Mouse (Mus musculus) hindbrain, embryonic 11.5 days (tissue): Measurements from ENCODE around the gene Lamb1. TPM values are rescaled to one million over a fixed set of nuclear protein-coding genes. Genes with fewer than 3 reads are reported as not detected.
A peak's percentile ranks its signal among the peaks of the same experiment; 100 is the strongest.

Source experiments
- ATAC-seq: fragments of 200-750 bp; cut with Nextera tagmentation; 2 replicates; pipeline ENCODE4 v1.8.0; 2017; ENCODE audit warnings: mild to moderate bottlenecking, moderate TSS enrichment, moderate library complexity; ENCODE audit not compliant: low FRiP score
- DNase-seq: peaks from one replicate; pipeline ENCODE4 v3.0.0-alpha.2; 2015; ENCODE audit warnings: low spot score
- H3K27ac ChIP-seq: fragments of 300-500 bp; sonication (generic); 2 replicates; pipeline ENCODE4 v1.5.1; 2014; ENCODE audit warnings: mild to moderate bottlenecking, low read depth, low read length
- H3K27me3 ChIP-seq: fragments of 300-500 bp; sonication (generic); 2 replicates; pipeline ENCODE4 v1.6.1; 2014; ENCODE audit warnings: mild to moderate bottlenecking, low read length, moderate library complexity, mixed read lengths; ENCODE audit not compliant: control insufficient read depth, insufficient read depth
- H3K36me3 ChIP-seq: fragments of 300-500 bp; sonication (generic); 2 replicates; pipeline ENCODE4 v1.6.1; 2014; ENCODE audit warnings: mild to moderate bottlenecking, low read length, moderate library complexity, mixed read lengths; ENCODE audit not compliant: control insufficient read depth, insufficient read depth
- H3K4me1 ChIP-seq: fragments of 300-500 bp; sonication (generic); replicated peaks from 2 replicates; pipeline ENCODE4 v1.6.1; 2014; ENCODE audit warnings: low read length, mixed read lengths; ENCODE audit not compliant: control insufficient read depth, insufficient read depth
- H3K4me2 ChIP-seq: fragments of 300-500 bp; sonication (generic); replicated peaks from 2 replicates; pipeline ENCODE4 v1.6.1; 2014; ENCODE audit warnings: mild to moderate bottlenecking, low read depth, low read length
- H3K4me3 ChIP-seq: fragments of 300-500 bp; sonication (generic); 2 replicates; pipeline ENCODE4 v1.5.1; 2014; ENCODE audit warnings: low read depth, low read length
- H3K9ac ChIP-seq: fragments of 300-500 bp; sonication (generic); 2 replicates; pipeline ENCODE4 v1.6.1; 2014; ENCODE audit warnings: low read depth, low read length
- H3K9me3 ChIP-seq: fragments of 300-500 bp; sonication (generic); 2 replicates; pipeline ENCODE4 v1.6.1; 2016; ENCODE audit warnings: low read length; ENCODE audit not compliant: control insufficient read depth
- WGBS: fragments of 180-500 bp; shearing (Covaris S2); extraction: QIAGEN DNeasy Blood & Tissue Kit; methylation state at CpG from one replicate; pipeline ENCODE4 v1.1.7; 2014; 5-methylcytosine and 5-hydroxymethylcytosine counted together
- polyA plus RNA-seq: library from polyadenylated mRNA; unstranded; fragments of >200 nt; fragmentation: Nextera tagmentation; extraction: Ambion mirVana; gene quantifications from 2 replicates; pipeline ENCODE4 v1.2.1, GENCODE M21; 2014

The Lamb1 gene
- polyA plus RNA-seq, 1 experiment from 2014 or later: 21.2 TPM

GRCm38 (mm10) chr12:31367721-31368120 is 102.7 kb downstream of the Lamb1 start:
- H3K27ac ChIP-seq: no peak overlapping the region
- H3K9me3 ChIP-seq: no peaks in the 10 kb centered on the region
- no peak for DNase-seq
- H3K9ac ChIP-seq: no peak overlapping the region
- 89% methylated on average over 5 of the region's 5 CpGs for WGBS
- no peaks in the 10 kb centered on the region for H3K4me1 ChIP-seq
- ATAC-seq: no peak
- H3K4me2 ChIP-seq: no peak overlapping the region
- H3K27me3 ChIP-seq: no peaks in the 10 kb centered on the region
- H3K36me3 ChIP-seq: no peaks in the 10 kb centered on the region
- no peak overlapping the region for H3K4me3 ChIP-seq

- Histone ChIP-seq H3K9me3 (no peaks in the 10 kb centered on the region), H3K9ac (no peak overlapping the region), H3K4me1 (no peaks in the 10 kb centered on the region), H3K27me3 (no peaks in the 10 kb centered on the region), H3K27ac (no peak overlapping the region), H3K4me3 (no peak overlapping the region), H3K4me2 (no peak overlapping the region), H3K36me3 (no peaks in the 10 kb centered on the region)
- DNase-seq: no peak
- 92% methylated on average over 1 of the region's 1 CpGs for WGBS
- ATAC-seq: no peak
Observed at GRCm38 (mm10) chr12:31369118-31369517, 104.1 kb downstream of the Lamb1 start.

GRCm38 (mm10) chr12:31369656-31370055 is 104.6 kb downstream of the Lamb1 start:
- 88% methylated on average over 7 of the region's 7 CpGs for WGBS
- no peak for ATAC-seq
- Histone ChIP-seq H3K27ac (no peak overlapping the region), H3K36me3 (no peaks in the 10 kb centered on the region), H3K4me1 (no peaks in the 10 kb centered on the region), H3K4me2 (no peak overlapping the region), H3K9ac (no peak overlapping the region), H3K4me3 (no peak overlapping the region), H3K9me3 (no peaks in the 10 kb centered on the region), H3K27me3 (no peaks in the 10 kb centered on the region)
- no peak for DNase-seq

GRCm38 (mm10) chr12:31374603-31375282 is 109.7 kb downstream of the Lamb1 start:
- Histone ChIP-seq H3K36me3 (no peaks in the 10 kb centered on the region), H3K4me2 (no peak overlapping the region), H3K27me3 (no peaks in the 10 kb centered on the region), H3K4me1 (no peaks in the 10 kb centered on the region; the same call in 1 of the 2 replicates), H3K4me3 (no peak overlapping the region), H3K9me3 (no peaks in the 10 kb centered on the region), H3K27ac (no peak overlapping the region), H3K9ac (no peak overlapping the region)
- ATAC-seq (peak; percentile 76), DNase-seq (peak; percentile 85)
- WGBS: 38% methylated on average over 9 of the region's 9 CpGs

GRCm38 (mm10) chr12:31375283-31375615 is 110.2 kb downstream of the Lamb1 start:
- H3K27me3 ChIP-seq: no peaks in the 10 kb centered on the region
- H3K4me1 ChIP-seq: no peaks in the 10 kb centered on the region; the same call in 1 of the 2 replicates
- DNase-seq: no peak
- H3K4me2 ChIP-seq: no peak overlapping the region
- H3K9me3 ChIP-seq: no peaks in the 10 kb centered on the region
- ATAC-seq: no peak
- no peak overlapping the region for H3K27ac ChIP-seq
- WGBS: 76% methylated on average over 4 of the region's 4 CpGs
- no peak overlapping the region for H3K4me3 ChIP-seq
- H3K36me3 ChIP-seq: no peaks in the 10 kb centered on the region
- H3K9ac ChIP-seq: no peak overlapping the region

GRCm38 (mm10) chr12:31376326-31376950 is 111.4 kb downstream of the Lamb1 start:
- no peaks in the 10 kb centered on the region; the same call in 1 of the 2 replicates for H3K4me1 ChIP-seq
- no peaks in the 10 kb centered on the region for H3K36me3 ChIP-seq
- H3K4me3 ChIP-seq: no peak overlapping the region
- ATAC-seq (no peak), DNase-seq (peak; percentile 50)
- H3K27ac ChIP-seq: no peak overlapping the region
- WGBS: 20% methylated on average over 13 of the region's 13 CpGs
- H3K27me3 ChIP-seq: no peaks in the 10 kb centered on the region
- H3K9ac ChIP-seq: peak overlapping the region; percentile 27; the same call in 1 of the 2 replicates
- H3K4me2 ChIP-seq: peak overlapping the region; percentile 31
- H3K9me3 ChIP-seq: no peaks in the 10 kb centered on the region

- no peak overlapping the region for H3K9ac ChIP-seq
- WGBS: 84% methylated on average over 11 of the region's 11 CpGs
- H3K9me3 ChIP-seq: no peaks in the 10 kb centered on the region
- no peaks in the 10 kb centered on the region; the same call in 1 of the 2 replicates for H3K4me1 ChIP-seq
- no peaks in the 10 kb centered on the region for H3K36me3 ChIP-seq
- DNase-seq: no peak
- no peaks in the 10 kb centered on the region for H3K27me3 ChIP-seq
- no peak for ATAC-seq
- H3K4me3 ChIP-seq: no peak overlapping the region
- H3K4me2 ChIP-seq: no peak overlapping the region
- H3K27ac ChIP-seq: no peak overlapping the region
Observed at GRCm38 (mm10) chr12:31377241-31377640, 112.2 kb downstream of the Lamb1 start.
